Mouse (Mus musculus): ENCODE data around the gene Zfp235.

DNA sequence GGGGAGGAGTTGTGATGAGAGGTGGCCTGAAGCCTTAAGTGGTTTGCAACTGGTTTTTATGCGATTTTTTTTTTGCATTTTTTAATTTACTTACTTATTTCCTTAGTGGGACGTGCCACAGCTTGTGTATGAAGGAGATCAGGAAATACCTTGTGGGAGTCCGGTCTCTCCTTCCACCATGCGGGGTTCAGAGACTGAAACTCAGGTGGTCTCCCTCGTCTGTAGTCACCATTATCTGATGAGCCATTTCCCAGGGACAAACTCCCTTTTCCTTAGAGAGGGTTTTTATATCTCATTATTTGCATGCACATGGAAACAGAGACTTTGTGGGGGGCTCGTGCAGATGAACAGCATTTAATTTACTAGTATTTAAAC is 41.4 kb downstream of the Zfp235 start:
- TF ChIP-seq EP300 (IDR thresholded peaks at IDR 0.05; ENCODE audit: insufficient read depth, low read depth, low read length): no peak
- no peak for TF ChIP-seq POLR2A (IDR thresholded peaks at IDR 0.05; ENCODE audit: insufficient read depth, low read length)
- no peak for TF ChIP-seq CTCF (IDR thresholded peaks at IDR 0.05; ENCODE audit: low read depth, low read length)
